Mouse (Mus musculus) cerebellum, postnatal 14 days (tissue): ENCODE results near the gene Ttc39a.
"Not testable (repeated sequence)": the region's sequence is repeated elsewhere in the genome, so short reads cannot be mapped to it uniquely, and the experiment has no call there.

Experiments
- DNase-seq, 2 experiments: peaks; one replicate each; pipeline ENCODE4 v3.0.0; 2021; ENCODE audit warnings: mixed read lengths in 2 of 2

The Ttc39a gene

DNA sequence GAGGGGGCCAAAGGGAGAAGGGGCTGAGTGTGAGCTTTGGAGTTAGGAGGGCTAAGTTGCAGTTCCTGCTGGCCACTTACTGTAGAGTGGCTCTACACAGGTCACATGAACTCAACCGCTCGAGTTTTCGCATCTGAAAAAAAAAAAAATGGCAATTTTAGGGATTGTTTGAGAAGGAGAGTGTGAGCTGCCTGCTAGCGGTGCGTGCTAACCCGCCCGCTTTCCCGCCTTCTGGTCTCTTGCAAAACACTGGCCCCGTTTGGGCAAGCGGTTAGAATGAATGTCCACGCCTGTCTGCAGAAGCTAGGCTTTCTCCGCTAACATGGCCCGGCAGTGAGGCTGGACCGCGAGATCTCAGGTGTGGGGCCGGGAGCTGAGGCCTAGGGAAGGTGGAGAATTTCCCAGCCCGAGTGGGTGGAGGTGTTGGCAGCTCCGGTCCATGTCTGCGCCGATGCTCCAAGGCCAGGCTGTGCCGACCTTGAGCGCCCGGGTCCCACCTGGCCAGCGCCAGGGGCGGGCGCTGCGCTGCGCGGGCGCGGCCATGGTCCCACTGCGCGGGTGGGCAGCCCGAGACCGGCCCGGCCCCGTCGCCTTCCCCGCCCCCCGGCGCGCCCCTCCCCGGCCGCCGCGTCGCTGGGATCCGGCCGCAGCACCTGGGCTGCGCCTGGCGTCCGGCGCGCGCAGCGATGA is at the start of gene Ttc39a:
Ttc39a (plus strand) TSS at position 138 of the 690 bp plus-strand sequence.
- DNase-seq, result peak; percentile 75 to 78

DNA sequence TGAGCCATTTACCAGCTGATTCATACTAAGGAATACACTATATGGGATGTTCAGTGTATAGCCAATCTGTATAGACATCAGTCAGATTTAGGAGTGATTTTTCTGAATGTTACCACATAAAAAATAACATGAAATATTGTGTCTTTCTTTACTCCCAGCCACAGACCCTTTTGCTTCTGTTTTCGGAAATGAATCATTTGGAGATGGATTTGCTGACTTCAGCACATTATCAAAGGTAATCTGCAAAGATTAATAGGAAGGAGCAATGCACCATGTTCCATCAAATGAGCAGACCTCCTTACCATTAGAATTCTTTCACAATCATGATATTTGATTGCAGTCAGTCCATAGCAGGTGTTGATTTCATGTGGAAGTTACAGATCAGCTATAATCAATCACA is 28.3 kb upstream of the Ttc39a start:
- no peak for DNase-seq

- peak in 1 of 2 experiments; percentile 34 for DNase-seq
These were observed 24.0 kb upstream of the Ttc39a start for GRCm38 (mm10) chr4:109382457-109382856.

DNA sequence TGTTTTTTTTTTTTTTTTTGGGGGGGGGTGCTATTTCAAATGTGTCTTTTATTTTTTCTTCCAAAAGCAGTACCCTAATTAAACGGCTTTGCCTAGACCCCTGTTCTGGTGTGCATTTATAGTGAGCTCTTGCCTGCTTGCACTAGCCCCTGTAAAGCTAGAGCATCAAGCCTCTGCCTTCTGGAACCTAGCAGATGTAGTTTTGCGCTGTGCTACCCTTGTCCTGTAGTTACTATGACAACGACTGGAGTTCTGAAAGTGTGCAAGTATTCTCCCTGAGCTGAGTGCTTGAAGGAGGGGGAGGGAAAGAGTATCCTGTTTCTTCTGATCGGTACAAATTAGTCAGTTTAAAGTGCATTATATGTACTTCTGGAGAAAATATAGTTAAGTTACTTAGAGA is 20.8 kb upstream of the Ttc39a start:
- DNase-seq, result no peak

DNA sequence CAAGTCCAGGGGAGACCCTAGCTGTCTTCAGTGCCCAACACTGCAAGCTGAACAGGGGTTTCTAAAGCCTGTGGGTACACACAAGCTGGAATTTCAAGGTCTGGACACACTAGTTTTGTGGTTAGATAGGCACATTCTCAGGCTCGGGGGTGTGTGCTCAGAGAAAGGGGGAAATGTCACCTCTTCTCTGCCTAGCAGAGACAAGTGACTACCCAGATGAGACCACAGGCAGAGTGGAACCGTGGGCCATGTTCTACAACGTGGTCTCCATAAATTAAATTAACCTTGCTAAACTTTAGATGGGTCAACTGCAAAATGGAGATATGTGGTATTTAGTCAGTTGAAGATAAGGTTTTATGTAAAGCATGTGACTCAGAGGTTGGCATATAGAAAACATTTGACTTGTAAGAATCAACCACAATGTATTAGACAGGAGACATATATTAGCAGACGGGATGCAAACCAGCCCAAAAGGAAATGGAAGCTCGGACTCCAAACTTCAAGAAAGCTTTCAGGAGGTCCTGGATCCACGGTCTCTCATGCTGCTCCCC is 13.1 kb upstream of the Ttc39a start:
- no peak for DNase-seq

DNA sequence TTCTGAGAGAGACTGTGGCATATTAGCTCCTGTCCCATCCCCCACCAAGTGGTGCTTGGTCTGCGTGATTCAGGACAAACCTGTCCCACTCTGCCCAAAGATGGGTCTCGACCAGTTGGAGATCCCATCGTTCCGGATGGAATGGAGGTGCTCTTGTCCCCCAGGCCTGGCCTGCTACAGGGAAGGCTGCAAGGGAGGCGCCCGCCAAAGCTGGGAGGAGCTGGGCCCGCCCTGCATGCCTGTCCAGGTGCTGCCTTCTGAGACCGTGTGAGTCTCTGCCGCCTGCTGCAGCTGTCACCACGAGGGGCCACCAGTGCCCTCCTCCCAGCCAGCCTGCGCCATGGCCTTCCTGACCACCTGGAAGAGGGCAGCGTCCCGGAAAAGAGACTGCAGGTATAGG is 12.5 kb upstream of the Ttc39a start:
- peak; percentile 16 to 20 for DNase-seq

DNA sequence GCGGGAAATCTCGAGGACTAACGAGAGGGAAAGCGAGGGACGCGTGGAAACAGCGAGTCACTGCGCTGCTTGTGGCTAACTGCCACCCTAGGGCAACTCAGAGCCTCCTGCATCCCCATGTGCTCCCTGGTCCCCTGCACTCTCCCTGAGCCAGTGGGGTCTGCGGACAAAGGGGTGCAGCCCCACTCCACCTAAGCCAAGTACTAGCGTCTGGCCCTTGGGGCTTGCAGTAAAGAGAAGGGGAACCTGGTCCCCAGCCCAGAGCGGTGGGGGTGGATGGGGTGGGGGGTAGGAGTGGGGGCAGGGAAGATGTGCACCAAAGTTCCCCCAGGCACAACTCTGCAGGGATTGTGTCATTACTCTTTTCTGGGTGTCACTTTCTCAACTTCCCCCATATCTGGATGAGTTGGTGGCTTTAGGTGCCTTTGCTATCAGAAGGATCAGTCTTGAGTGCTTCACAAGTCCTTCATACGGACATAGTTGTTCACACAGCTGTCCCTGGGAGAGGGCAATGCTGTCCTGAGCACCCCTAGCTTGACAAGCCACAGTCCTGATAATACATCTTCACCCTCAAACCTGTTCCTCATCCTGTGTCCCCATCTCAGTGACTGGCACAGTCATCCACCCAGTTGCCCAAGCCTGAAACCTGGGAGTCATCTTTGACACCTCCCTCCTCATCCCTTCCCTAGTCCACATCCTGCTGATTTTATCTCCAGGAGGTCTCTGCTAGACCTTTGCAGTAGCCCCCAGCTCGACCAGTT is 11.9 kb upstream of the Ttc39a start:
- no peak for DNase-seq

DNA sequence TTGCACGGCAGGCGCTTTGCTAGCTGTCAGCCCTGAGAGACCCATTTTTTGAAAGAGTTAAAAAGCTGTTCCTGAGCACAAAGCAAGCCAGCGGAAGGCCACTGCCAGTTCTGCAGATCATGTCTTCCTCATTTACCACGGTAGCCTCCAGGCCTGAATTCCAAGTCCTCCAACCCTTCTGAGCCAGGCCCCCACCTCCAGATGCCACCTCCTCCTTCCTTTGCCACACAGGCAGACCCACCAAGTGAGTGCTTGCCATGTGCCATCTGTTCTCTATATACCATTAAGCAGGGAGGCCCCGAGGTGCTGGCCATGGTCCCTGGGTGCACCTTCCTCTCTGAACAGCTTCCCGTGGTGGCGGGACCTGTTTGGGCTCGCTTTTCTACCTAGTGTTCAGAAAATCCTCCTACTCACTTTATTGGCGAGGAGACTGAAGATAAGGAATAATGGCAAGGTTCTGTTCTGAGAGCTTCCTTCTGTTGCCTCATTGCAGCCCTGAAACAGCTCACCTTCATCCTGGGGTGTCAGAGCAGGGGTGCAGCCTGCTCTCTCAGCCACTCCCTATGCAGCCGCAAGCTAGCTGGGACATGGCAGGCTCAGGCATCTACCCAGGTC is 6.0 kb upstream of the Ttc39a start:
- DNase-seq, result peak; percentile 42 to 49

DNA sequence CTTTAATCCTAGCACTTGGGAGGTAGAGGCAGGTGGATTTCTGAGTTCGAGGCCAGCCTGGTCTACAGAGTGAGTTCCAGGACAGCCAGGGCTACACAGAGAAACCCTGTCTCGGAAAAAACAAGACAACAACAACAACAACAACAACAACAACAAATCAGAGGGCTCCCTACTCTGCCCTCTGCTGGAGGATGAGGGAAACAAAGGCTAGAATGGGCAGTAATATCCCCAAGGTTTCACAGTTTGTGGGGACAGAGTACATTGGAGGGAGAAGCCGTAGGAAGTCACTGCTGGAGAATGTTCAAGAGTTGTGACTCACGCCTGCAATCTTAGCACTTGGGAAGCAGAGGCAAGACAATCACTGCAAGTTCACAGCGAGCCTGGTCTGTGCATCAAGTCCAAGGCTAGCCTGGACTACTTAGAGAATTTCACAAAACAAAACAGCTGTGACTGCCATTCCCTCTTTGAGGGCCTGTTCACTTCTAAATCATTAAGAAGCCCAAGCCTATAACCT is 5.2 kb upstream of the Ttc39a start:
- peak; percentile 25 to 42 for DNase-seq

DNA sequence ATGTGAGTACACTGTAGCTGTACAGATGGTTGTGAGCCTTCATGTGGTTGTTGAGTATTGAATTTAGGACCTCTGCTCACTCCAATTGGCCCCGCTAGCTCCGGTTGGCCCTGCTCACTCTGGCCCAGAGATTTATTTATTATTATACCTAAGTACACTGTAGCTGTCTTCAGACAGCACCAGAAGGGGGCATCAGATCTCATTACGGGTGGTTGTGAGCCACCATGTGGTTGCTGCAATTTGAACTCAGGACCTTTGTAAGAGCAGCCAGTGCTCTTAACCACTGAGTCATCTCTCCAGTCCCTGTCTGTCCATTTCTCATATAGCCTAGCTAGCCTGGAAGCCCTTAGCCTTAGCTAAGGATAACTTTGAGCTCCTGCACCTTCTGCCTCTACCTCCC is 1.5 kb upstream of the Ttc39a start:
- DNase-seq, result not testable (repeated sequence)

GRCm38 (mm10) chr4:109405415-109405814 is 1.0 kb upstream of the Ttc39a start:
- no peak for DNase-seq

- DNase-seq, result peak; percentile 65 to 67
These were observed 353 bp upstream of the Ttc39a start for GRCm38 (mm10) chr4:109406054-109406485.

DNA sequence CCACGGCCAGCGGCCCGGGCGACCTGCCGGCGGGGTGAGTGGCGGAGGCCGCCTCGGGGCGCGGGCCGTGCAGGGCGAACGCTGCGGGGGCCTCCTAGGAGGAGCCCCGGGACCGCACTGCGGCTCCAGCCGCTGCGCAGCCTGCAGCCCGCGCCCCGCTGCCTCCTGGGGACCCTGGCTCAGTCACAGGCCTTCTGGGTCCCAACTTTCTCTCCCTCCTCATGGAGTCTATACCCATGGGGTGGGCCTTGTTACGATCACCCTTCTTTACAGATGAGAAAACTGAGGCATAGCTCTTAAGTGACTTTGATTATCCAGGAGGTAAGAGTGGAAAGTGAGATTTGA is 725 bp downstream of the Ttc39a start:
- no peak for DNase-seq

DNA sequence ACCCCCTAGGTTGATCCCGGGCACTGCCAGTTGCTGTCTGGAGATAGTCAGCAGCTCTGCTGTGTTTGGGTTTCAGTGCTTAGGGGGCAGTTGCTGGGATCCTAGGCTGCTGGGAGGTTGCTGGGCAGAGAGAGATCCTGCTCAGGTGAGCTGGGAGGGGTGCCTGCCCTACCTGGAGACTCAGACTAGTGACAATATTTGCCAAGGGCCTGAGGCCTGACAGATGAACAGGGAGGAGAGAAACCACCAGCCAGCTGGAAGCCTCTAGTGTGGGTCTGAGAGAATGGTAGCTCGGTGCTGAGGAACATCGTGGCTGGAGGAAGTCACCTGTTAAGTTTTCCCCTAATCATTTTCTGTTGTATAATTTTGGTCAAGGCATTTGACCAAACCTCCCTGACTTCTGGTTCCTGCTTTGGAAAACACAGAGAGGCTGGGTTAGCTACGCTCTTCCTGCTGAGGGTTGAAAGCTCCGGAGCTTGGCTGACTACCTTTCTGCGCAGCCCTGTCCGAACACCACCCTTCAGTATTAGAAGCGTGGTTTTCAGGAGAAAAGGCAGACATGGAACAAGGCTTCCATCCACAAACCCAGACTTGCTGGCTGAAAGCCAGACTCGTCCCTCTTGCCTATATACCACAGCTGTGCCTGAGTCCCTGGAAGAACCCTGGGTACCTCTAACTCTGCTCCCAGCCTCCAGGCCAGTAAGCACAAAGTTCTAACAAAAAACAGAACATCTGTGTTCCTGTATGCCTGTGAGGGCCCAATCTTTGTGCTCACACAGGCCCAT is 1.5 kb downstream of the Ttc39a start:
- DNase-seq, result peak; percentile 38 to 49

GRCm38 (mm10) chr4:109410681-109411376 is 4.4 kb downstream of the Ttc39a start:
- DNase-seq, result no peak

DNA sequence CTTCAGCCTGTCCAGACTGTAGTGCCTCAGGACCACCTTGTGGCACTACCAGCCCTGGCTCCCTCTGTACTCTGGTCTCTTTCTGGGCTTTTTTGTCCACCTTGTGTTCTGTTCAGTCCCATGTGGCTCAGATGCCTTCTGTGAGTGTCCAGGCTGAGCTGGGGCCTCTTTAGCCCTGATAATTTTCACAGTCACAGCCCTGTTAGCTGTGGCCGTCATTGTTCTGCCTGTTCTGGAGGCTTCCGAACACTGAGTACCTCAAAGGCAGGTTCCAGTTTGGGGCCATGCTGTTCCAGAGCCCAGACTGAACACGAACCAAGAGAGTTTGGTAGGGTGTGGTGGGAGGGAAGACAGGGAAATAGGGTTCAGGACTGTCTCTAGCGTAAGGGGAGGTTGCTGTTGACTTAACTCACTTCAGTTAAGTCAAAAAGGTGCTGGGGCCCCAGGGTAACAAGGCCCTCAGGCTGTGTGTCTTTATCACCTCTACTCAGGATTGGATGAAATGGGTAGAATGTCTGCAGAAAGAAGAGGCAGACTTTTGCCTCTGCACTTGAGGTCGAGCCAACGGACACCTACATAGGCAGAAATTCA is 5.0 kb downstream of the Ttc39a start:
- no peak for DNase-seq

DNA sequence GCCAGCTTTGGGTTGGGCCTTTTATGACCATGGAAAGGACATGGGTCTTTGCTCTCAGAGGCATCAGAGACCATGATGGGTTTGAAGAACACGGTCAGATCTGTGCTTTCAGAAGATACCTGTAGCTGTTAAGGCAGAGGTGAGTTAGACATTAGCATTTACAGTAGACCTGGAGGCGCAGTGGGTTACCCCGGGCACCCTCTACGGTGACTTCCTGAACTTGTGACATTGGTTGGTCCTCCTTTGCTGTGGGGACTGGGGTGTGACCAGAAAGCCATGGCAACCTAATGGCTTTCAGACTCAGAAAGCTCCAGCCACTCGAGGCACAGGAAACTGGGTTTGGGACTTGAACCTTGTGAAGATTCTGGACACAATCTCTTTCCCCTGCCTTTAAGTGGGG is 5.8 kb downstream of the Ttc39a start:
- no peak for DNase-seq

GRCm38 (mm10) chr4:109417998-109418397 is 11.6 kb downstream of the Ttc39a start:
- DNase-seq, result no peak

GRCm38 (mm10) chr4:109419017-109419416 is 12.6 kb downstream of the Ttc39a start:
- DNase-seq, result no peak

GRCm38 (mm10) chr4:109419563-109419962 is 13.1 kb downstream of the Ttc39a start:
- no peak for DNase-seq

- DNase-seq, result no peak
These were observed 13.8 kb downstream of the Ttc39a start for GRCm38 (mm10) chr4:109420138-109420795.
